ENCODE assay signal across 8 mouse cellular contexts in genomic region chr14:33250215-33250939, GRCm38 (mm10). TPM values are rescaled to one million over a fixed set of nuclear protein-coding genes. Genes with fewer than 3 reads are reported as not detected.
A peak's percentile ranks its signal among the peaks of the same experiment; 100 is the strongest.
DNase-seq lines count a peak whose midpoint lies in the region; ATAC-seq and TF ChIP-seq lines count a peak whose summit lies in the region.

No protein-coding gene starts in this region.

- ATAC-seq in kidney, embryonic 14.5 days (ENCODE audit: low FRiP score, low TSS enrichment), result peak; percentile 67; the same call in 1 of the 2 replicates

- no peaks in the 10 kb centered on the region for H3K36me3 ChIP-seq in testis, adult 2 months (ENCODE audit: control insufficient read depth, insufficient read depth, low read length)
- H3K36me3 ChIP-seq in embryonic facial prominence, embryonic 10.5 days (replicated peaks), result no peaks in the 10 kb centered on the region
- H3K36me3 ChIP-seq in heart, embryonic 10.5 days, result no peaks in the 10 kb centered on the region
- no peaks in the 10 kb centered on the region for H3K36me3 ChIP-seq in kidney, embryonic 14.5 days (ENCODE audit: control insufficient read depth, insufficient read depth, low read length)

- no peak overlapping the region for H3K27ac ChIP-seq in testis, adult 2 months (ENCODE audit: control insufficient read depth, insufficient read depth, low read depth, low read length)
- H3K27ac ChIP-seq in embryonic facial prominence, embryonic 10.5 days (replicated peaks), result no peak overlapping the region
- H3K27ac ChIP-seq in heart, embryonic 10.5 days, result peak overlapping the region; percentile 56; the same call in 1 of the 2 replicates
- no peak overlapping the region for H3K27ac ChIP-seq in kidney, embryonic 14.5 days (ENCODE audit: low read depth, low read length)

- H3K4me3 ChIP-seq in testis, adult 2 months (ENCODE audit: control insufficient read depth, low read depth, low read length), result peak overlapping the region; percentile 52
- H3K4me3 ChIP-seq in embryonic facial prominence, embryonic 10.5 days, result peak overlapping the region; percentile 56
- H3K4me3 ChIP-seq in heart, embryonic 10.5 days, result peak overlapping the region; percentile 61
- peak overlapping the region; percentile 35 for H3K4me3 ChIP-seq in kidney, embryonic 14.5 days (ENCODE audit: low read length)

- H3K4me1 ChIP-seq in testis, adult 2 months (ENCODE audit: control insufficient read depth, insufficient read depth, low read length), result peaks cover 10% of the 10 kb centered on the region
- peaks cover 41% of the 10 kb centered on the region for H3K4me1 ChIP-seq in embryonic facial prominence, embryonic 10.5 days
- peaks cover 32% of the 10 kb centered on the region for H3K4me1 ChIP-seq in heart, embryonic 10.5 days
- H3K4me1 ChIP-seq in kidney, embryonic 14.5 days (ENCODE audit: control insufficient read depth, insufficient read depth, low read length), result peaks cover 13% of the 10 kb centered on the region; the same call in 1 of the 2 replicates

- H3K9ac ChIP-seq in kidney, embryonic 14.5 days (ENCODE audit: low read depth, low read length), result 0 out of 2 replicates have a peak overlapping the region, but pooled peaks have one; percentile 25

- H3K27me3 ChIP-seq in testis, adult 2 months (ENCODE audit: control insufficient read depth, insufficient read depth, low read length), result no peaks in the 10 kb centered on the region
- H3K27me3 ChIP-seq in embryonic facial prominence, embryonic 10.5 days (replicated peaks; ENCODE audit: low read depth, poor library complexity, severe bottlenecking), result peaks cover 58% of the 10 kb centered on the region
- H3K27me3 ChIP-seq in heart, embryonic 10.5 days (ENCODE audit: insufficient read depth, poor library complexity, severe bottlenecking), result peaks cover 47% of the 10 kb centered on the region
- peaks cover 3% of the 10 kb centered on the region; the same call in 1 of the 2 replicates for H3K27me3 ChIP-seq in kidney, embryonic 14.5 days (ENCODE audit: control insufficient read depth, insufficient read depth, low read length)

- no peak for TF ChIP-seq POLR2A in testis, adult 2 months (IDR thresholded peaks at IDR 0.05; ENCODE audit: control insufficient read depth, low read depth, low read length)

- no peak for DNase-seq in testis, postnatal 14 days (ENCODE audit: low spot score)
- DNase-seq in embryonic facial prominence, embryonic 10.5 days (ENCODE audit: low spot score), result peak; percentile 60
- no peak for DNase-seq in heart, embryonic 10.5 days (ENCODE audit: low spot score)
- peak; percentile 15 for DNase-seq in lung, postnatal 14 days
- peak; percentile 47 for DNase-seq in skeletal muscle tissue, adult 2 months (ENCODE audit: low read depth, low spot score)
- no peak for DNase-seq in T-cell, adult 2 months (ENCODE audit: low spot score)

- H3K9me3 ChIP-seq in embryonic facial prominence, embryonic 10.5 days, result no peaks in the 10 kb centered on the region
- no peaks in the 10 kb centered on the region for H3K9me3 ChIP-seq in heart, embryonic 10.5 days
- no peaks in the 10 kb centered on the region for H3K9me3 ChIP-seq in kidney, embryonic 14.5 days (ENCODE audit: control insufficient read depth, low read length)

- no peak for TF ChIP-seq CTCF in testis, adult 2 months (IDR thresholded peaks at IDR 0.05; ENCODE audit: control insufficient read depth, insufficient read depth, insufficient replicate concordance, low read depth, low read length)

- WGBS in embryonic facial prominence, embryonic 10.5 days, result under 1% methylated on average over 30 of the region's 30 CpGs
- under 1% methylated on average over 30 of the region's 30 CpGs for WGBS in heart, embryonic 10.5 days
- under 1% methylated on average over 30 of the region's 30 CpGs for WGBS in kidney, embryonic 14.5 days

- peak overlapping the region; percentile 82 for H3K4me2 ChIP-seq in kidney, embryonic 14.5 days (replicated peaks; ENCODE audit: low read depth, low read length)

RNA-seq across cellular contexts. Expression of gene Arhgap22, which starts 36.6 kb away (rescaled TPM):
- 1.6 and 2.0 TPM in 2 replicates for polyA plus RNA-seq in testis, adult 2 months (2012; rRNA removed)
- 3.8 and 4.9 TPM in 2 replicates for polyA plus RNA-seq in embryonic facial prominence, embryonic 10.5 days (2016; fragmentation: Nextera tagmentation; extraction: Ambion mirVana)
- polyA plus RNA-seq in heart, embryonic 10.5 days (2016; fragmentation: Nextera tagmentation; extraction: Ambion mirVana), result 3.5 and 9.3 TPM in 2 replicates
- 1.1 and 2.6 TPM in 2 replicates for polyA plus RNA-seq in kidney, embryonic 14.5 days (2014; fragmentation: Nextera tagmentation; extraction: Ambion mirVana)

Comparison
In these comparisons a context has a peak if more than half of its experiments do, and no peak if none do; other contexts are left out.
1. DNase-seq: peak in embryonic facial prominence, embryonic 10.5 days (single experiment), lung, postnatal 14 days (single experiment) and skeletal muscle tissue, adult 2 months (single experiment); none in testis, postnatal 14 days (single experiment), heart, embryonic 10.5 days (single experiment) and T-cell, adult 2 months (single experiment).
2. Peak in every context shown above with its lines, with median percentiles within 50 percentile points of each other: H3K4me3 ChIP-seq.